Mouse (Mus musculus) brain, embryonic 14.5 days (tissue): ENCODE measurements around the gene Rad1.

Source experiments
- CTCF ChIP-seq: fragments of 200-500 bp; IDR thresholded peaks from 2 replicates; pipeline ENCODE4 v1.5.1; 2012; ENCODE audit warnings: inconsistent platforms, mild to moderate bottlenecking, moderate library complexity, borderline replicate concordance; ENCODE audit not compliant: insufficient read depth, insufficient read length; ENCODE audit errors: extremely low read depth
- POLR2A ChIP-seq: fragments of 200-500 bp; IDR thresholded peaks from 2 replicates; pipeline ENCODE4 v1.6.1; 2012; ENCODE audit warnings: mild to moderate bottlenecking, inconsistent platforms, borderline replicate concordance; ENCODE audit not compliant: poor library complexity, insufficient read depth, insufficient read length, severe bottlenecking; ENCODE audit errors: extremely low read depth

DNA sequence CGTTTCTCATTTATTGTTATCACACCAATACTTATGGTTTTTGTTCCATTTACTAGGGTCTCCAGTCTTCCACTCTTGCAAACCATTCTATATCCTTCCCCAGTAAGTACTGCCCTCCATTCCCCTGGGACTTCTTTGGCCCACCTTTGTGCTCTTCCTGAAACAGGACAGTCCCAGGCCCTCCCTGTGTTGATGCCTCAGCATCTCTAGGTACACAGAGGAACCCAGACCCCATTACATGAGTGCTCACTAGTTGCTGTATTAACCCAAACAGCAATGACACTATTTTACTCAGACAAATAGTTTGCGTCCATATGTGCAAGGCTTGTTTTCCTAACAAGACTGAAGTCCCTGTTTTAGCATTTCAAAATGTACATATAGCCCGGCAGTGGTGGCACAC lies 17.1 kb upstream of the Rad1 start:
- TF ChIP-seq POLR2A (no peak), CTCF (no peak)
